In the genomic region with DNA sequence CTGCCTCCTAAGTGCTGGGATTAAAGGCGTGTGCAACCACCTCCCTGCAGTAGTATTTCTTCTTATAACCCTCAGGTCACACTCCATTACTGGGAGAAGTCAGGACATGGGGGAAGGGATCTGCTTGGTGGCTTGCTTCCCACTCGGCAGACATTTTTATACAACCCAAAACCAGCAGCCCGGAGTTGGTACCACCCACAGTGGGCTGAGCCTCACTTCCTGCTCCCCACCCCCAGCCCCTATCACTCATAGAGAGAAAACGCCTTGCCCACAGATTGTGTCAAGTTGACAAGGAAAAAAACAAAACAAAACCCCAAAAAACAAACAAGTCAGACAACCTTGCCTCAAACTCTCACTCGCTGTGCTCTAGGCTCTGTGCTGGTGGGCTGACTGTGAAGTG, we compare ENCODE assay signal across 13 mouse cellular contexts. TPM values are rescaled to one million over a fixed set of nuclear protein-coding genes. Genes with fewer than 3 reads are reported as not detected.
DNase-seq lines count a peak whose midpoint lies in the region; ATAC-seq and TF ChIP-seq lines count a peak whose summit lies in the region.
"Had no signal": no experiment of that assay in that cellular context is flagged by ENCODE, and none has a peak within 500 bp of the region (broad histone marks: within the 10 kb centered on the region; RNA-seq: fewer than 3 reads in every experiment).

No protein-coding gene starts in this region.

- H3K27ac ChIP-seq in heart, embryonic 14.5 days (replicated peaks in 1 of 2; ENCODE audit: control insufficient read depth in 1 of 2, insufficient read depth in 1 of 2, low read depth in 2 of 2, low read length in 2 of 2) = peak overlapping the region; percentile 92 to 93
- peak overlapping the region; percentile 74 for H3K27ac ChIP-seq in liver, postnatal 0 days (ENCODE audit: low read depth)
- H3K27ac ChIP-seq: forebrain, embryonic 10.5 days had no signal

- H3K9me3 ChIP-seq in heart, embryonic 14.5 days (ENCODE audit: control insufficient read depth, low read length) = no peaks in the 10 kb centered on the region
- no peaks in the 10 kb centered on the region for H3K9me3 ChIP-seq in liver, postnatal 0 days (ENCODE audit: low read length)
- H3K9me3 ChIP-seq: forebrain, embryonic 10.5 days had no signal

- H3K4me2 ChIP-seq in heart, embryonic 14.5 days (ENCODE audit: low read length) = no peak overlapping the region
- no peak overlapping the region for H3K4me2 ChIP-seq in liver, postnatal 0 days (ENCODE audit: low read depth, low read length)

- no peaks in the 10 kb centered on the region for H3K27me3 ChIP-seq in heart, embryonic 14.5 days (ENCODE audit: control insufficient read depth, insufficient read depth, low read length)
- H3K27me3 ChIP-seq in liver, postnatal 0 days (ENCODE audit: insufficient read depth, low read length) = no peaks in the 10 kb centered on the region

- peaks cover 67% of the 10 kb centered on the region for H3K36me3 ChIP-seq in heart, embryonic 14.5 days (ENCODE audit: control insufficient read depth, insufficient read depth, low read length)
- H3K36me3 ChIP-seq in liver, postnatal 0 days (replicated peaks; ENCODE audit: insufficient read depth, low read length) = peaks cover 43% of the 10 kb centered on the region

- 0 out of 2 replicates have a peak overlapping the region, but pooled peaks have one; percentile 31 for H3K9ac ChIP-seq in heart, embryonic 14.5 days (ENCODE audit: low read length)
- no peak overlapping the region for H3K9ac ChIP-seq in liver, postnatal 0 days (replicated peaks)

- 68% methylated on average over 5 of the region's 5 CpGs for WGBS in heart, embryonic 14.5 days
- WGBS in liver, postnatal 0 days (ENCODE audit: insufficient replicate concordance) = 34% methylated on average over 5 of the region's 5 CpGs

- no peak overlapping the region for H3K4me3 ChIP-seq in heart, embryonic 14.5 days (ENCODE audit: control insufficient read depth in 1 of 2, insufficient read depth in 1 of 2, low read depth in 1 of 2, low read length in 2 of 2)
- H3K4me3 ChIP-seq in liver, postnatal 0 days (ENCODE audit: low read depth, low read length) = no peak overlapping the region
- H3K4me3 ChIP-seq: forebrain, embryonic 10.5 days had no signal

- TF ChIP-seq EP300 in liver, postnatal 0 days (IDR thresholded peaks at IDR 0.05; ENCODE audit: low read depth) = no peak

- peaks cover 26 to 51% of the 10 kb centered on the region in 2 experiments for H3K4me1 ChIP-seq in heart, embryonic 14.5 days (ENCODE audit: control insufficient read depth in 2 of 2, insufficient read depth in 2 of 2, low read length in 2 of 2)
- peaks cover 43% of the 10 kb centered on the region for H3K4me1 ChIP-seq in liver, postnatal 0 days (ENCODE audit: insufficient read depth)

- ATAC-seq in heart, embryonic 14.5 days (ENCODE audit: insufficient number of reproducible peaks, insufficient read depth, low FRiP score, low read depth) = no peak
- ATAC-seq in liver, postnatal 0 days = no peak
- ATAC-seq: hindbrain, embryonic 16.5 days had no signal

- TF ChIP-seq CTCF in liver, postnatal 0 days (IDR thresholded peaks at IDR 0.05; ENCODE audit: low read depth) = no peak

- DNase-seq in heart, postnatal 4 days = no peak
- DNase-seq in CD4-positive helper T cell, adult 2 months (ENCODE audit: low read depth, low spot score) = peak; percentile 75
- DNase-seq in R1 (ENCODE audit: low read depth, low spot score) = peak; percentile 73
- no peak for DNase-seq in liver, postnatal 0 days
- no peak for DNase-seq in testis, postnatal 14 days (ENCODE audit: low spot score)
- no peak for DNase-seq in right cerebral cortex, postnatal 25 days
- no peak for DNase-seq in frontal cortex, postnatal 25 days (ENCODE audit: low spot score in 2 of 2)
- DNase-seq: adrenal gland, adult 2 months; gastrocnemius, postnatal 14 days; kidney, postnatal 10 days had no signal

RNA-seq across cellular contexts. Expression of a gene that starts 21.2 kb away (rescaled TPM):
- polyA plus RNA-seq in heart, embryonic 14.5 days (2014; fragmentation: Nextera tagmentation; extraction: Ambion mirVana) = 72.5 and 84.8 TPM in 2 replicates
- total RNA-seq in heart, postnatal 4 days (2021) = 100 to 1,000 TPM; 285 to 292 TPM
- 56.7 and 66.8 TPM in 2 replicates for polyA plus RNA-seq in liver, postnatal 0 days (2015; fragmentation: Nextera tagmentation; extraction: Ambion mirVana)

RNA-seq across cellular contexts. Expression of a gene that starts 25.5 kb away (rescaled TPM):
- polyA plus RNA-seq in heart, embryonic 14.5 days (2014; fragmentation: Nextera tagmentation; extraction: Ambion mirVana) = 911 and 1,014 TPM in 2 replicates
- total RNA-seq in heart, postnatal 4 days (2021) = 100 to 1,000 TPM; 397 to 401 TPM
- polyA plus RNA-seq in liver, postnatal 0 days (2015; fragmentation: Nextera tagmentation; extraction: Ambion mirVana) = 4.5 and 9.1 TPM in 2 replicates

Comparison
In these comparisons a context has a peak if more than half of its experiments do, and no peak if none do; other contexts are left out.
1. DNase-seq: peak in CD4-positive helper T cell, adult 2 months (single experiment) and R1 (single experiment); none in heart, postnatal 4 days (single experiment), liver, postnatal 0 days (single experiment), testis, postnatal 14 days (single experiment), right cerebral cortex, postnatal 25 days (single experiment) and frontal cortex, postnatal 25 days (0 of 2).
2. RNA of a gene that starts 25.5 kb away (polyA plus RNA-seq): 911 to 1,014 TPM in heart, embryonic 14.5 days; 4.5 to 9.1 TPM in liver, postnatal 0 days; every median in the first group is over 10 times any median in the second.